Mouse (Mus musculus) adrenal gland, adult 8-10 months (tissue): ENCODE results near the gene Gm5065. TPM values are rescaled to one million over a fixed set of nuclear protein-coding genes. Genes with fewer than 3 reads are reported as not detected.

ENCODE experiments used
- DNase-seq: peaks from one replicate; pipeline ENCODE4 v3.0.0; 2022
- total RNA-seq, 4 experiments: library from RNA; stranded (reverse); gene quantifications; 2 replicates each; pipeline ENCODE4 v1.2.4; 2022

Gene Gm5065
- not detected for total RNA-seq

- no peak for DNase-seq
Observed at GRCm38 (mm10) chr7:5350237-5350636, at the start of gene Gm5065. Gene Gm5065, plus strand, starts transcription at chr7:5350537.

- DNase-seq = no peak
Observed at GRCm38 (mm10) chr7:5327511-5327910, 22.8 kb upstream of the Gm5065 start.

GRCm38 (mm10) chr7:5350935-5351334 lies 598 bp downstream of the Gm5065 start, which contains the start of gene Nlrp2:
Gene Nlrp2, minus strand, starts transcription at chr7:5351035.
- DNase-seq = no peak

- no peak for DNase-seq
Observed at GRCm38 (mm10) chr7:5363599-5363998, 13.3 kb downstream of the Gm5065 start.

- DNase-seq = no peak
Observed at GRCm38 (mm10) chr7:5366724-5367123, 16.4 kb downstream of the Gm5065 start.

GRCm38 (mm10) chr7:5406201-5406600 lies 55.9 kb downstream of the Gm5065 start:
- no peak for DNase-seq

Other genes starting within 250 kb of the Gm5065 start
- gene Rfpl4, start 233.6 kb upstream of the Gm5065 start, total RNA-seq = under 1 TPM in 3 of 4 experiments, not detected in 1; 0.31 to 0.54 (median 0.31) TPM
- gene Rasl2-9, start 224.6 kb upstream of the Gm5065 start, total RNA-seq = 1 to 10 TPM in 2 of 4 experiments, under 1 TPM in 2; 0.32 to 2.0 (median 1.1) TPM
- gene Vmn1r55, start 200.9 kb upstream of the Gm5065 start, total RNA-seq = not detected
- gene Vmn1r56, start 153.8 kb upstream of the Gm5065 start, total RNA-seq = not detected
- gene Vmn1r57, start 132.0 kb upstream of the Gm5065 start, total RNA-seq = not detected
- not detected for gene Nlrp2, start 498 bp downstream of the Gm5065 start, total RNA-seq
- gene Vmn1r58, start 62.9 kb downstream of the Gm5065 start, total RNA-seq = not detected
- not detected for gene Vmn1r59, start 106.2 kb downstream of the Gm5065 start, total RNA-seq
- not detected for gene Vmn2r28, start 143.4 kb downstream of the Gm5065 start, total RNA-seq
- gene Vmn1r60, start 196.8 kb downstream of the Gm5065 start, total RNA-seq = not detected